Mouse (Mus musculus) c-Kit-positive CD71-positive TER-119-negative erythroid progenitor cells, embryonic 14.5 days (primary cell): ENCODE measurements at regions not wholly inside any gene's neighbourhood (a gene's known extent, or its start where the extent isn't known, plus 50 kb on each side); places are given as distances from the start of the nearest gene placed in this dataset.

Source experiments
- DNase-seq: peaks from one replicate; pipeline ENCODE4 v3.0.0-alpha.2; 2013; ENCODE audit warnings: low read depth

DNA sequence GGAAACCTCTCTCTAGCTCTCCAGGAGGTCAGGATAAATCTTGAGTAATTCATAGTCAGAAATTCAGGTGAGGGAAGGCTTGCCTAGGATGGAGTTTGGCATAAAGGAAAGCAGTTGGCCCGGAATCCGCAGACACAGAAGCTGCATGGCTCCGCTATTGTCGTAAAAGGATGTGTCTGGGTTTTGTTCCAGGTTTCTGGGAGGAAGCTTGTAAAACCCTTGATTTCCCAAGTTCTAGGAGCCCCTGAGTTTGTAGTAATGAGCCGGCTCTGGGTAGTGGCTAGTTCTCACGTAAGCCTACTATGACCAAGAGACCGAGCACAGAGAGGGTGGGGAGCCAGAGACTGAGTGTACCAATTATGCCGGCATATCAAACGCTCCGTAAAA is 52.7 kb upstream of the Gm21915 start:
- DNase-seq = no peak

DNA sequence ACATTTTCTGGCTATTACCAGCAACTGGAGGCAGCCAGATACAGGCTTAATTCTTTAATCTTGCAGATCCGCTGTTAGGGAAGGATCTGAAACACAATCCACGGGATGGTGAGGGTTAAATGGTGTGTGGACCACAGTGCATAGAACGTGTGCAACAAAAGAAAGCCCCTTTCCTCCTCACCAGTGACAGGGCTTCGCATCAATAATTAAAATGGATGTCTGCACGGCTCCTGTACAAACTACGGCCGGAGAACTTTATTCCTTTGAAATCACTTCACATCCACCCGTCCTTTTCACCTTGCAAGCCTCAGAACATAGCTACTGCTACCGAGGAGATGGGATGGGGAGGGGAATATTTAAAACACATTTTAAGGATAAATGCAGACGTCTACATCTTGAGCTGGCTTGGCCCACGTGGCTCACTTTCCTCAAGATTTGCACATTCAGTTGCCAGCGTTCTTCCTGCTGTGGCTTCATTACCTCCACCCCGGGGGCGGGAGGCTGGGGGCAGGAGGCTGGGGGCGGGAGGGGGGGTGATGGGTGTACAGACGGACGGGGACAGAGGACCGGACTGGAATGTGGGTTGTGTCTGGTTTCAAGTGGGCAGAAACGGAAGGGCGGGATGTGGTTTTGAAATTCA is 53.3 kb upstream of the Gm21915 start:
- no peak for DNase-seq

DNA sequence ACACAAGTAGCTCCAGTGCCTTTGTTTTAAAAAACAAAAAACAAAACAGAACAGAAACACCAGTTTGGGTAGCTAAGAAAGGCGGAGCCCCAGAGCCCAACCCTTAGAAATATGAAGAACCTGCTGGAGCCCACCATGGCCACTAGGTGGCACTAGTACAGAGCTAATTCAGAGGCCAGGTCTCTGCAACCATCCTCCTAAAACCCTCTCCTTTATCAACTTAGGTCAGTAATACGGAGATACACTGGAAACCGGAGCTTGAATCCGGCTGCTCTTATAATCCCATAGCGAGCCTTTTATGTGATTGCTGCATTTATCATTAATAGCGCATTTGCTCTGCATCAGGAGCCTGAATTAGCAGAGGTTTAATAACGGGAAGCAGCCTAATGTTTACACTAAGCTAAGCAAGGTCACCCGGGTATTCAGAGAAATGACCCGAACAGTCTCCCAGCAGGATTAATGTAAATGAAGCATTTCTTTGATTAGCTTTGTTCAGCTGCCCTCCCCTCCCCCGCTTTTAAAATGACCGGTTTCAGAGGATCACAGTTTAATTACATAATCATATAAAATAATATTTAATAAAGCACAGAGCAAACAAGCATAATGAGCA is 53.9 kb upstream of the Gm21915 start:
- peak; percentile 33 for DNase-seq

DNA sequence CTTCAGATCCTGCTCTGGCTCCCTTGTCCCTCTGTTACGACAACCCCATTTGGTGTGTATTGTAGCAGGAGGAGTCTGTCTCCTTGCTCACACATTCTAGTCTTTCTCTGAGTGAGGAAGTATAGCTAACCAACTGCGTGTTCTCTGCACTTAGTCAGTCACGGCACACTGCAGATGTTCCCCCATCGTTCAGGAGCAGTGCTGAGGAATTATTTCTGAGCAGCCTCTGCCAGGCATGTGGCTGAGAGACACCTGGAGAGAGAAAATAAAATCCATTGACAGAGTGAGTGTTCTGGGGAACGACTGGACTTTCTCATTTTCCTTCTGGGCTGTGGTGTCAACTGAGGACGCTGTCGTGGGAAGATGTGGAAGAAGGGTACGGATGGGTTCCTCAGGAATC is 54.5 kb upstream of the Gm21915 start:
- no peak for DNase-seq

DNA sequence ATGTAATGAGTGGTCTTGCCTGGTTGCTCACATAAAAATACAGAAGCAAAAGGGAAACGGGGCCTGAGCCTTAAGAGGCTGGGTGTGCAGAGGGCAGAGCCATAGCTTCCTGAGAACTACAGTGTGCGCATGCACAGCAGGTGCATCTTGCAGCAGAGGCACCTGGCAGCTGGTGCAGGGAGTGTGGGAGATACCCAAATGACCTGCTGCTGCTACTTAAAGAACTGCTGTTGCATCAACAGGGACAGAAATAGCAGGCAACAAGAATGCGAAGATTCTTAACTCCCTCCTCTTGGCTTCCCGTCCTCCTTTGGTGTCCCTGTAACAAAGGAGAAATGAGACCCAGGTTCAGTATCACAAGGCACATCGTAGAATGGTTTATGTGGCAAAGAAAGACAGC is 56.3 kb upstream of the Gm21915 start:
- DNase-seq = no peak

DNA sequence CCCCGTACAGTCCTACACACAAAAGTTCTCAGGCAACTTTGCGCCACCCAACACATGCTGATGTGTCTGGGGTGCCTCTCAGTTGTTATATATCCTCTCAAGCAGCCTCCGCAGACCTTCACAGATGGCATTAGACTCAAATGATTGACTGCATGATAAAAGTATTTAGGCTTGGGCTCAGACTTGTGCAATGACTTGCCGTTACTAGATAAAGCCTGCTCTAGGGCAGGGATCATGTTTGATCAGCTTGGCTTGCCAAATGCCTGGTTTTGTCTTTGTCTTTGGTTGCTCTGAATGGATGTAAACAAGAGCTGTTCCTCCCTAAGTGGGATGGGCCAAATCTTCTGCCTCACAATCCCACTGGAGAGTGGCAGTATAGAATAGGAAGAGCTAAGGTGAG is 57.2 kb upstream of the Gm21915 start:
- no peak for DNase-seq

DNA sequence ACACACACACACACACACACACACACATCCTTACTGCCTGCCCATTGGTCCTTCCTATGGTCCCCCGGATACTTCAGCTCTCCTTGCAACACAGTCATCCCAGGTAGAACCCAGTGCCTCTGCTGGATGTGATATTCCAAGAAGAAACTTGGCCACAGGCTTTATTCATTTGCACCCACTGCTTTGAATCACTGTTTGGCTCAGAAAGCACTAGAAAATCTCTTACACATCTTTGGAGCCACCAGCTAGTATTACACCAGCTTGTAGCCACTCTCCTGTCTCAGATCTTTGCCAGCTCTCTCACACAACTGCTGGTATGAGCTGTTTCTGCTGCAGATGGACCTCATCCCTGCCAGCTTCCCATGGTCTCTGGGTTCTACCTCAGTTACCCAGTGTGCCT is 57.7 kb upstream of the Gm21915 start:
- DNase-seq = no peak

DNA sequence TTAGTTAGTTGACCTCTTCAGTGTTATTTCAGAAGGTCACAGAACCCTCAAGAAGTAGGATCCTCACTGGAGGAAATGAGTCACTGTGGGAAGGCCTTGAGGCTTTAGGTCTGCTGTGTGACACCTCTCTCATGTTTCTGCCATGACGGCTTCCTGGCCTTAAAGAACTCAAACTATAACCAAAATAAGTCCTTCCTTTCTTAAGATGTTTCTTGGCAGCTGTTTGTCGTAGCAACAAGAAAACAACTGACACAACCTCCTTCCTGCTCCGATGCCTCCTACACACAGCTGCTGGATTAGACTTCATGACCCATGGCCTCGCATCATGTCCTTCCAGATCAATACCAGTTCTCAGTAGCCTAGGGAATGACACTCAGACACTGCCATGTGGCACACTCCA is 58.1 kb upstream of the Gm21915 start:
- DNase-seq = no peak

DNA sequence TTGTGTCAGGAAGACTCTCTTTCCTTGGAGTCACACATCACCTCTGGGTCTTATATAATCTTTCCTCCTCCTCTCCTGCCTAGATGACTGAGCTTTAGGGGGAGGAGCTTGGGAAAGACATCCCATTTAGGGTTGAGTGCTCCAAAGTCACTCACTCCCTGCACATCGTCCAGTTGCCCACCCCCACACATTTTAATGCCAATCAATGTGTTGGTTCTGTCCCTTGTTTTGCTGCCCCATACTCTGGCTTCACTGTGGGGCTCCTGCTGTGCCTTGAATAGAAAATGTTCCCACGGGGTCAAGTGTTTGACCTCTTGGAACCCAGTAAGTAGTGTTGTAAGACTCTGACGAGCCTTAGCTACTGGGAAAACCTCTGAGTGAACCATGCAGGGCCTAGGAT is 58.8 kb upstream of the Gm21915 start:
- no peak for DNase-seq

DNA sequence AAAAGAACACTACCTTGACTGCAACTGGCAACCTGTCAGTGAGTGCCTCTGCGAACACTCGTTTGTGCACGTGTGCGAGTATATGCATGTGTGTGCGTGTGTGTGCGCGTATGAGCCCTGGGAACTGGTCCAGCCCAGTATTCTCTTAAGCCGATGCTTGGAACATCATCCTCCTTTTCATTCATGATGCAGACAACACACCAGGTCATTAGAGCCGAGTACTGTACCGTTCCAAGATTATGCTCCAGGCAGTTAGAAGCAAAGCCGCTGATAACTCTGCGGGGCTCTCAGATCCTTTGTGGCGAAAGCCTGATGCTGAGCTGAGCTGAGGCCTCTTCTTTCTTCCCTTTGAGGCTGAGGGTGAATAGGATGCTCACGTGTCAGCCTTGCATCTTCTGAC is 61.8 kb upstream of the Gm21915 start:
- no peak for DNase-seq

DNA sequence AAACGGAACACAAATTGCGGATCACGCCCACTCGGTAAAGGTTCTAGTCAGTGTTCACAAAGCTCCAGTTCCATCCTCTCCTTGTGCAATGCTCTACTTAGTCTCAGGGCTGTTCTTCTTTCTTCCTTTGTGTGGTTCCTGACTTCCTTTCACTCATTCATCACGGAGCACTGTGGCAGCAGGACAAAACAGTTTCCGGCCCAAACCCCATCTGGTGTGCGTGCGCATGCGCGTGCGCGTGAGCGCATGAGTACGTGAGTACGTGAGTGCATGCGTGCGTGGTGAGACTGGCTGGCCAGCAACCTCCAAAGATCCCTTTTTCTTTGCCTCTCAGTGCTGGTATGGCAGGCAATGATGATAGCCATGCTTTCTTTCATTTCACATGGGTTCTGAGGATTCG is 62.5 kb upstream of the Gm21915 start:
- DNase-seq = no peak

DNA sequence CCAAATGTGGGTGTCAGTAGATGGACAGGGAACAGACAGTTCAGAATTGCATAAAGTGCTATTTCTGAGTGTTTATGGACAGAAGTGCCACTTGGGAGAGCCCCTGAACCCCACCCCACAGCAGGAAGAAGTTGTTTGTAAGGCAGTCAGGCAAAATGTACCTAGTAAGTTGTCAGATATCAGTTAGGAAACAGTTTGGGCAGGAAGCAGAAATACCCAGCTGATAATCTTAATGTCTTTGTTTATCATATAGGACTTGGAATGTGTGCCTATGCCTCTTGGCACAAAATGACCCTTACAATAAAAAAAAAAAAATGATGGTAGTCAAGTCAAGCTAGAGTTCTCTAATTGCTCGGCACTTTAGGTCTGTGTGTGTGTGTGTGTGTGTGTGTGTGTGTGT is 66.9 kb upstream of the Gm21915 start:
- no peak for DNase-seq

DNA sequence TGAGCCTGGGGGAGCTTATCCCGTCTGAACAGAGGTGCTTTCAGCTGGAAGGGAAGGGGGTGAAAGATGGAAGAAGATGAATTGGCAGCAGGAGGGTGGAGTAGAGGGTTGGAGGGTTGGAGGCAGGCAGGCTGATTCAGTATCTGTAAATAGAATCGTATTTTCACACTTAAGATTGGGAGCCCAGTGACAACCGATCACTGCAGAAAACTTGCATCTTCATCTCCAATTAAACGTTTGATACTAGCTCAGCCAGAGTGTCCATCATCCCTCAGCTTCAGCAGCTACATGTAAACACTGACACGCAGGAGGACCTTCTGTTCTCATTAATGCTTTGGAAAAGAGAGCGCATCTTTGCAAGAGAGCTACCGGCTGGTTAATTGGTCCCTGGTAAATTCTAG is 67.2 kb upstream of the Gramd1b start:
- no peak for DNase-seq

DNA sequence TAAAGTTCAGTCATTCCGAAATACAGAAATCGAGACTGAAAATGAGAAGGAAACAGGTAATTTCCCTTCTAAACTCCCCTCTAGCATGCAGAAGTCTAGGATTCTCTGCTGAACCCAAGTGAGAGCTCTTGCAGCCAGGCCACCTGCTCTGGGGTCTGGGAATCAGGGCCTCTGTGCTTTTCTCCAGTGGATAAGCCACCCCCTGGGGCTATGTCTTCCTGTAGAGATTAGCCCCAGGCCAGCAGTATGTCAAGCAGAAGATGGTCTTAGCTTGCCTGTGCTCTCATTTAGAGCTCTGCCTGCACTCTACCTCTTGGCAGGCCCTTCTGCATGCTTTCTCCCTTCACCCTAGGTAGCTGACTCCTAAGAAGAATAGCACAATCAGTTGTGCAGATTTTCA is 56.2 kb upstream of the Gramd1b start:
- DNase-seq = no peak

DNA sequence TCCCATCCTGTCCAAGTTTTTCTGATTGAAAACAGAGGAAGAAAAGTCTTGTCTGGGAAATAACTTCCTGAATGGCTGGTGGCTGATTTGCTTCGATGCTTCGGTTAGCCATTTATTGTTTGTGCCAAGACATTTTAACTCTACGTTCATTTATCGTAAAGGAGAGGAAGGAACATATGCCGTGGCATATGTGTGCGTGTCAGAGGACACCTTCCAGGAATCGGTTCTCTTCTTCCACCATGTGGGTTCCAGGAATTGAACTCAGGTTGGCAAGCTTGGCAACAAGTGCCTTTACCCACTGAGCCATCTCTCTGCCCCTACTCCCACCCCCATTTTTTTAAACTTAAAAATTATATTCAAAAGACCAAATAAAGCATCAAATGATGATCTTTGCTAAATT is 55.4 kb upstream of the Gramd1b start:
- no peak for DNase-seq

DNA sequence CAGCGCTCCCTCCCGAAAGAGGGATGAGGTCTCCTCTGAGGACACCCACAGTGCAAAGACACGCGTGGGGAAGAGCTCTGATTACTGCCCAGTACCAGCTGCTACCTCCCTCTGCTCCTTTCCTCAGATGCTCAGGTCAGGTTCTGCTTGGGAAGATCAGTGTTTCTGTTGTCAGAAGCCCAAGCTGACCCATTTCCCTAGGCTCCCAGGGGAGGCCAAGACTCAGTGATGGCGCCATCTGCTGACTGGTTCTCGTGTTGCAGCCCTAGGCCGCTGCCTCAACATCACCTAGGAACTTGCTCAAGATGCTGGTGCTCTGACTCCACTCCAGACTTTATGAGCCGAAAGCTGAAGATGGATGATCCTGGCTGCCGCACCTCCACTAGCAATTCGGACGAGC is 52.4 kb upstream of the Gramd1b start:
- DNase-seq = peak; percentile 11

DNA sequence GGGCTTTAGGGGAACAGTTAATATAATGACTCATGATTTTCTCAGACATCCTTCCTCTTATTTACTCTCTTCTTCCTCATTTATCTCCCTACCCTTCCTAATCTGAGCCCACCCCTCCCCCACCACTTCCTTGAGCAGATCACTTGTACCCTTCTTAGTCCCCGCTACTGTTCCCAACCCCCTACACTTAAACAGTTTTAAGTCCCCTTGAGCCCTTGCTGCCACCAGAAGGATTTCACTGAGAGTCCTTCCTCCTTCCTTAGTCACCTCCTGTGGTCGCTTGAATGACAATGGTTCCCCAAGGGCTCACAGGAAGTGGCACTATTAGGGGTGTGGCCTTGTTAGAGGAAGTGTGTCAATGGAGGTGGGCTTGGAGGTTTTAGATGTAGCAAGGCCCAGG is 50.7 kb upstream of the Gramd1b start:
- DNase-seq = no peak
